Mouse (Mus musculus): ENCODE measurements at regions not wholly inside any gene's neighbourhood (a gene's known extent, or its start where the extent isn't known, plus 50 kb on each side); places are given as distances from the start of the nearest gene placed in this dataset.

- Histone ChIP-seq H3K9me3 (ENCODE audit: control insufficient read depth, low read length) (no peaks in the 10 kb centered on the region), H3K4me1 (ENCODE audit: control insufficient read depth) (no peaks in the 10 kb centered on the region; the same call in 1 of the 2 replicates), H3K4me3 (replicated peaks) (no peak overlapping the region), H3K27me3 (ENCODE audit: control insufficient read depth) (no peaks in the 10 kb centered on the region), H3K36me3 (ENCODE audit: control insufficient read depth) (no peaks in the 10 kb centered on the region)
- no peak for TF ChIP-seq GATA1 (IDR thresholded peaks at IDR 0.05; ENCODE audit: low read length)
- no peak for TF ChIP-seq TAL1 (IDR thresholded peaks at IDR 0.05; ENCODE audit: low read length)
Observed at GRCm38 (mm10) chr17:47295315-47296011, 73.2 kb upstream of the Mrps10 start.

- TF ChIP-seq TAL1 (IDR thresholded peaks at IDR 0.05; ENCODE audit: low read length): no peak
- TF ChIP-seq GATA1 (IDR thresholded peaks at IDR 0.05; ENCODE audit: low read length): no peak
- H3K27me3 ChIP-seq (ENCODE audit: control insufficient read depth): no peaks in the 10 kb centered on the region
- H3K9me3 ChIP-seq (ENCODE audit: control insufficient read depth, low read length): no peaks in the 10 kb centered on the region
- no peaks in the 10 kb centered on the region; the same call in 1 of the 2 replicates for H3K4me1 ChIP-seq (ENCODE audit: control insufficient read depth)
- no peak overlapping the region for H3K4me3 ChIP-seq (replicated peaks)
- no peaks in the 10 kb centered on the region for H3K36me3 ChIP-seq (ENCODE audit: control insufficient read depth)
Observed at GRCm38 (mm10) chr17:47294091-47294534, 74.6 kb upstream of the Mrps10 start.

GRCm38 (mm10) chr17:47293178-47293577 lies 75.5 kb upstream of the Mrps10 start:
- no peak overlapping the region for H3K4me3 ChIP-seq (replicated peaks)
- H3K4me1 ChIP-seq (ENCODE audit: control insufficient read depth): no peaks in the 10 kb centered on the region; the same call in 1 of the 2 replicates

GRCm38 (mm10) chr17:47291558-47291957 lies 77.1 kb upstream of the Mrps10 start:
- Histone ChIP-seq H3K9me3 (ENCODE audit: control insufficient read depth, low read length) (no peaks in the 10 kb centered on the region), H3K27me3 (ENCODE audit: control insufficient read depth) (no peaks in the 10 kb centered on the region), H3K4me1 (ENCODE audit: control insufficient read depth) (no peaks in the 10 kb centered on the region; the same call in 1 of the 2 replicates), H3K36me3 (ENCODE audit: control insufficient read depth) (no peaks in the 10 kb centered on the region), H3K4me3 (replicated peaks) (no peak overlapping the region)
- TF ChIP-seq TAL1 (IDR thresholded peaks at IDR 0.05; ENCODE audit: low read length) (no peak), GATA1 (IDR thresholded peaks at IDR 0.05; ENCODE audit: low read length) (no peak)

More at GRCm38 (mm10) chr17:47293178-47293577, 75.5 kb upstream of the Mrps10 start:
- H3K27me3 ChIP-seq (ENCODE audit: control insufficient read depth): no peaks in the 10 kb centered on the region
- no peaks in the 10 kb centered on the region for H3K9me3 ChIP-seq (ENCODE audit: control insufficient read depth, low read length)
- H3K36me3 ChIP-seq (ENCODE audit: control insufficient read depth): no peaks in the 10 kb centered on the region
- no peak for TF ChIP-seq GATA1 (IDR thresholded peaks at IDR 0.05; ENCODE audit: low read length)
- no peak for TF ChIP-seq TAL1 (IDR thresholded peaks at IDR 0.05; ENCODE audit: low read length)

GRCm38 (mm10) chr17:47285616-47286015 lies 83.1 kb upstream of the Mrps10 start:
- TF ChIP-seq GATA1 (IDR thresholded peaks at IDR 0.05; ENCODE audit: low read length): no peak
- TF ChIP-seq TAL1 (IDR thresholded peaks at IDR 0.05; ENCODE audit: low read length): no peak
- H3K4me3 ChIP-seq (replicated peaks): no peak overlapping the region
- H3K9me3 ChIP-seq (ENCODE audit: control insufficient read depth, low read length): no peaks in the 10 kb centered on the region
- H3K27me3 ChIP-seq (ENCODE audit: control insufficient read depth): no peaks in the 10 kb centered on the region
- H3K4me1 ChIP-seq (ENCODE audit: control insufficient read depth): no peaks in the 10 kb centered on the region
- no peaks in the 10 kb centered on the region for H3K36me3 ChIP-seq (ENCODE audit: control insufficient read depth)

GRCm38 (mm10) chr17:47284236-47284635 lies 84.5 kb upstream of the Mrps10 start:
- TF ChIP-seq GATA1 (IDR thresholded peaks at IDR 0.05; ENCODE audit: low read length): no peak
- TF ChIP-seq TAL1 (IDR thresholded peaks at IDR 0.05; ENCODE audit: low read length): no peak
- no peaks in the 10 kb centered on the region for H3K9me3 ChIP-seq (ENCODE audit: control insufficient read depth, low read length)
- H3K4me3 ChIP-seq (replicated peaks): no peak overlapping the region
- H3K27me3 ChIP-seq (ENCODE audit: control insufficient read depth): no peaks in the 10 kb centered on the region
- H3K36me3 ChIP-seq (ENCODE audit: control insufficient read depth): no peaks in the 10 kb centered on the region
- no peaks in the 10 kb centered on the region; the same call in 1 of the 2 replicates for H3K4me1 ChIP-seq (ENCODE audit: control insufficient read depth)

GRCm38 (mm10) chr17:47283158-47283557 lies 85.5 kb upstream of the Mrps10 start:
- H3K36me3 ChIP-seq (ENCODE audit: control insufficient read depth): no peaks in the 10 kb centered on the region
- no peak for TF ChIP-seq TAL1 (IDR thresholded peaks at IDR 0.05; ENCODE audit: low read length)
- TF ChIP-seq GATA1 (IDR thresholded peaks at IDR 0.05; ENCODE audit: low read length): no peak

GRCm38 (mm10) chr17:47282476-47282875 lies 86.2 kb upstream of the Mrps10 start:
- Histone ChIP-seq H3K4me1 (ENCODE audit: control insufficient read depth) (peaks cover 5% of the 10 kb centered on the region; the same call in 1 of the 2 replicates), H3K9me3 (ENCODE audit: control insufficient read depth, low read length) (no peaks in the 10 kb centered on the region; the same call in 1 of the 2 replicates), H3K36me3 (ENCODE audit: control insufficient read depth) (no peaks in the 10 kb centered on the region), H3K4me3 (replicated peaks) (no peak overlapping the region), H3K27me3 (ENCODE audit: control insufficient read depth) (no peaks in the 10 kb centered on the region)
- TF ChIP-seq TAL1 (IDR thresholded peaks at IDR 0.05; ENCODE audit: low read length): no peak
- no peak for TF ChIP-seq GATA1 (IDR thresholded peaks at IDR 0.05; ENCODE audit: low read length)

More at GRCm38 (mm10) chr17:47283158-47283557, 85.5 kb upstream of the Mrps10 start:
- H3K9me3 ChIP-seq (ENCODE audit: control insufficient read depth, low read length): no peaks in the 10 kb centered on the region
- H3K4me1 ChIP-seq (ENCODE audit: control insufficient read depth): peaks cover 1% of the 10 kb centered on the region; the same call in 1 of the 2 replicates
- no peak overlapping the region for H3K4me3 ChIP-seq (replicated peaks)
- no peaks in the 10 kb centered on the region for H3K27me3 ChIP-seq (ENCODE audit: control insufficient read depth)

- no peak for TF ChIP-seq TAL1 (IDR thresholded peaks at IDR 0.05; ENCODE audit: low read length)
- no peak for TF ChIP-seq GATA1 (IDR thresholded peaks at IDR 0.05; ENCODE audit: low read length)
- peaks cover 3% of the 10 kb centered on the region for H3K9me3 ChIP-seq (ENCODE audit: control insufficient read depth, low read length)
- H3K4me3 ChIP-seq (replicated peaks): no peak overlapping the region
- no peaks in the 10 kb centered on the region for H3K36me3 ChIP-seq (ENCODE audit: control insufficient read depth)
- peaks cover 22% of the 10 kb centered on the region for H3K4me1 ChIP-seq (ENCODE audit: control insufficient read depth)
- no peaks in the 10 kb centered on the region for H3K27me3 ChIP-seq (ENCODE audit: control insufficient read depth)
Observed at GRCm38 (mm10) chr17:47277890-47278289, 90.8 kb upstream of the Mrps10 start.
